Mouse (Mus musculus): ENCODE measurements around the gene Cmtm3.
"Not testable (repeated sequence)": the region's sequence is repeated elsewhere in the genome, so short reads cannot be mapped to it uniquely, and the experiment has no call there.

- not testable (repeated sequence) for TF ChIP-seq POLR2A (IDR thresholded peaks at IDR 0.05; ENCODE audit: borderline replicate concordance, control insufficient read depth, low read depth, low read length); CTCF (IDR thresholded peaks at IDR 0.05; ENCODE audit: control insufficient read depth, insufficient read depth, low read length)
Observed at GRCm38 (mm10) chr8:104302536-104302935, 36.7 kb upstream of the Cmtm3 start.

Data from bone marrow, adult 2 months (tissue).